Mouse (Mus musculus): Measurements from ENCODE around the gene Gm7861. TPM values are rescaled to one million over a fixed set of nuclear protein-coding genes. Genes with fewer than 3 reads are reported as not detected.

Gene Gm7861
- not detected in 2 replicates for polyA plus RNA-seq (2015; fragmentation: Nextera tagmentation; extraction: Ambion mirVana)

DNA sequence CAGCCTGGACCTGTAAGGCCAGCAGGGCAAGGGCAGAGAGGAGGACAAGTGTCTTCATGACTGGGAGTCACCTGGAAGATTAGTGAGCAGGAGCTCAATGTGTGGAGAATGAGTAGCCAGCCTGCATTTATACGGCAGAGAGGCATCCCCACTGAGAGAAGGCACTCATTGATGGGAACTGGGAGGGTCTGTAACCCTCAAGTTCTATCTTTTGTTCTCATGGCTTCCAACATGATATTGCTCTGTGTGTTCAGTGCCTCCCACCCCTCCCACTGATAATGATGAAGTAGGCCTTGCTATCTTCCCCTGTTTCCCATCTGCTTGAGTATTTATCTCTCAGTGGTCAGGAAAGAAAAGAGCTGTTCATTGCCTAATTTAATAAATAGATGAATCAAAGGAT, at the start of gene Gm7861:
Gene Gm7861, minus strand, starts transcription at position 101 of the 400 bp plus-strand sequence.

DNA sequence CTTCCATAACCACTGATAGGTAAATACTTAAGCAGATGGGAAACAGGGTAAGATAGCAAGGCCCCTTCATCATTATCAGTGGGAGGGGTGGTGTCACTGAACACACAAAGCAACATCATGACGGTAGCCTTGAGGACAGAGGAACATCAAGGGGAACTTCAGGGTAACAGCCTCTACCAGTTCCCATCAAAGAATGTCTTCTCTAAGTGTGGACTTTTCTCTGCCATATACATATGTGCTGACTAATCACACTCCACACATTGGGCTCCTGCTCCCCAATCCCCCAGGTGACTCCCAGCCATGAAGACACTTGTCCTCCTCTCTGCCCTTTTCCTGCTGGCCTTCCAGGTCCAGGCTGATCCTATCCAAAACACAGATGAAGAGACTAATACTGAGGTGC, 23.6 kb upstream of the Gm7861 start, which contains the start of gene Defa26:
Gene Defa26, plus strand, starts transcription at position 301 of the 400 bp plus-strand sequence.

DNA sequence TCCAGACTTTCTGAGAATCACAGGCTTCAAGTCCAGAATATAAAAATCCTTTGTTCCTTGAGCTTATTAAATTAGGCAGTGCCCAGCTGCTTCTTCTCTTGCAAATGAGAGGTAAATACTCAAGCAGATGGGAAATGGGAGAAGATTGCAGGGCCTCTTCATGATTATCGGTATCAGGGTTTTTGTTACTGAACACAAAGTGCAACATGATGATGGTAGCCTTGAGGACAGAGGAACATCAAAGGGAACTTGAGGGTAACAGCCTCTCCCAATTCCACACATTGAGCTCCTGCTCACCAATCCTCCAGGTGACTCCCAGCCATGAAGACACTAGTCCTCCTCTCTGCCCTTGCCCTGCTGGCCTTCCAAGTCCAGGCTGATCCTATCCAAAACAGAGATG, 11.6 kb downstream of the Gm7861 start, which contains the start of gene Defa28:
Gene Defa28, plus strand, starts transcription at position 301 of the 400 bp plus-strand sequence.

DNA sequence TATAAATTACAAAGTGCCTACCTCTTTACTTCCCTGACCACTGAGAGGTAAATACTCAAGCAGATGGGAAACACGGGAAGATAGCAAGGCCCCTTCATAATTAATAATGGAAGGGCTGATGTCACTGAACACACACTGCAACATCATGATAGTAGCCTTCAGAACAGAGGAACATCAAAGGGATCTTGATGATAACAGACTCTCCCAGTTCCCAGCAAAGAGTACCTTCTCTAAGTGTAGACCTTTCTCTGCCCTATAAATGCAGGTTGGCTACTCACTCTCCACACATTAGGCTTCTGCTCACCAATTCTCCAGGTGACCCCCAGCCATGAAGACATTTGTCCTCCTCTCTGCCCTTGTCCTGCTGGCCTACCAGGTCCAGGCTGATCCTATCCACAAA, 29.2 kb downstream of the Gm7861 start, which contains the start of gene Defa37:
Gene Defa37, plus strand, starts transcription at position 301 of the 400 bp plus-strand sequence.

Other genes starting within 250 kb of the Gm7861 start
- not detected in 2 replicates for gene Defa2, start 216.0 kb downstream of the Gm7861 start, polyA plus RNA-seq (2015; fragmentation: Nextera tagmentation; extraction: Ambion mirVana)
- not detected in 2 replicates for gene Defa33, start 202.7 kb downstream of the Gm7861 start, polyA plus RNA-seq (2015; fragmentation: Nextera tagmentation; extraction: Ambion mirVana)
- not detected in 2 replicates for gene Defa36, start 167.1 kb downstream of the Gm7861 start, polyA plus RNA-seq (2015; fragmentation: Nextera tagmentation; extraction: Ambion mirVana)
- gene Gm7849, start 137.9 kb downstream of the Gm7861 start, polyA plus RNA-seq (2015; fragmentation: Nextera tagmentation; extraction: Ambion mirVana), result not detected in 2 replicates
- not detected in 2 replicates for gene Defa20, start 85.2 kb downstream of the Gm7861 start, polyA plus RNA-seq (2015; fragmentation: Nextera tagmentation; extraction: Ambion mirVana)
- not detected in 2 replicates for gene Defa32, start 65.5 kb downstream of the Gm7861 start, polyA plus RNA-seq (2015; fragmentation: Nextera tagmentation; extraction: Ambion mirVana)
- not detected in 2 replicates for gene Defa37, start 29.1 kb downstream of the Gm7861 start, polyA plus RNA-seq (2015; fragmentation: Nextera tagmentation; extraction: Ambion mirVana)
- gene Defa28, start 11.5 kb downstream of the Gm7861 start, polyA plus RNA-seq (2015; fragmentation: Nextera tagmentation; extraction: Ambion mirVana), result not detected in 2 replicates
- gene Defa26, start 23.7 kb upstream of the Gm7861 start, polyA plus RNA-seq (2015; fragmentation: Nextera tagmentation; extraction: Ambion mirVana), result not detected in 2 replicates
- 1.1 TPM in 1 of 2 replicates, not detected in the other for gene Defa17, start 61.3 kb upstream of the Gm7861 start, polyA plus RNA-seq (2015; fragmentation: Nextera tagmentation; extraction: Ambion mirVana)
- gene Defa34, start 71.3 kb upstream of the Gm7861 start, polyA plus RNA-seq (2015; fragmentation: Nextera tagmentation; extraction: Ambion mirVana), result not detected in 2 replicates
- gene AY761184, start 109.1 kb upstream of the Gm7861 start, polyA plus RNA-seq (2015; fragmentation: Nextera tagmentation; extraction: Ambion mirVana), result not detected in 2 replicates
- gene Defa24, start 140.0 kb upstream of the Gm7861 start, polyA plus RNA-seq (2015; fragmentation: Nextera tagmentation; extraction: Ambion mirVana), result 0.35 and 0.37 TPM in 2 replicates
- not detected in 2 replicates for gene Defb50, start 229.0 kb upstream of the Gm7861 start, polyA plus RNA-seq (2015; fragmentation: Nextera tagmentation; extraction: Ambion mirVana)
- gene Defb2, start 245.4 kb upstream of the Gm7861 start, polyA plus RNA-seq (2015; fragmentation: Nextera tagmentation; extraction: Ambion mirVana), result not detected in 2 replicates

Measured in adrenal gland, postnatal 0 days (tissue).